Mouse (Mus musculus) ES-Bruce4 (cell line): ENCODE measurements at regions not wholly inside any gene's neighbourhood (a gene's known extent, or its start where the extent isn't known, plus 50 kb on each side); places are given as distances from the start of the nearest gene placed in this dataset.

Source experiments
- CTCF ChIP-seq: IDR thresholded peaks from one replicate; pipeline ENCODE4 v1.8.1; 2011; ENCODE audit warnings: low read depth, low read length
- POLR2A ChIP-seq: IDR thresholded peaks from one replicate; pipeline ENCODE4 v1.8.1; 2011; ENCODE audit warnings: low read length; ENCODE audit not compliant: insufficient read depth

- TF ChIP-seq CTCF, result no peak
- TF ChIP-seq POLR2A, result no peak
Measured at GRCm38 (mm10) chr3:155915981-155916380, 645.6 kb upstream of the Negr1 start.
